In the genomic region with DNA sequence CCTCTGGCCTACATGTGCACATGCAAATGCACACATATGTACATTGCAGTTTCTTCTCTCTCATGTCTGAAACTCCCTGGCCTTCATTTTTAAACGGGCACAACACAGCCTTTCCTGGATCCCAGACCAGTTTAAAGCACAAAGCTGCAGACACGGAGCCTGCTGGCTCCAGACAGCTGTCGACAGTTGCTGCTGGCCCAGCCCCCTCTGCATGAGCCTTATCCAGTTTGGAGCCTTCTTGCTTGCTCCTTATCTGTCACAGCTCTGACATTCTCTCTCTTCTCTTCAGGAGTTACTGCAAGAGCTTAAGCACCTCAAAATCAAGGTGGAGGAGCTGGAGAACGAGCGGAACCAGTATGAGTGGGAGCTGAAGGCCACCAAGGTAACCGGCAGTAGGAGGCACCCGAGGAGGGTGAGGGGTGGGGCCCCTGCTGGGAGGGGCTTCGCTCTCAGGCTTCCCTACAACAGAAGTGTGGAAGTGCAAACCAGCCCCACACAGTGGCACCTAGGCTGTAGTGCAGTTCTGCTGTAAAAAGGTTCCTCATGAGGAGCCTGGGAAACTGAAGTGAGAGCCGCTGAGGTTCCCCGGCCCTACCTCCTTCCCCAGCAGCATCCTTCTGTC, we compare ENCODE assay signal across 8 mouse cellular contexts. TPM values are rescaled to one million over a fixed set of nuclear protein-coding genes. Genes with fewer than 3 reads are reported as not detected.
A peak's percentile ranks its signal among the peaks of the same experiment; 100 is the strongest.
DNase-seq lines count a peak whose midpoint lies in the region; ATAC-seq lines count a peak whose summit lies in the region.

No protein-coding gene starts in this region.

- DNase-seq in WW6 (ENCODE audit: low read depth, low spot score): peak; percentile 61
- DNase-seq in embryo, embryonic 10 days (ENCODE audit: low spot score): peak; percentile 84
- DNase-seq in gastrocnemius, postnatal 25 days: peak; percentile 70
- DNase-seq in left cerebral cortex, adult 8-10 months (ENCODE audit: low spot score in 2 of 2): peak; percentile 55 to 73
- DNase-seq in right cerebral cortex, adult 18-20 months: peak; percentile 80
- DNase-seq in urinary bladder, postnatal 25 days (ENCODE audit: low spot score): peak; percentile 63

- peak; percentile 79 for ATAC-seq in inflammation-experienced regulatory T-cells, adult 6 months
- ATAC-seq in megakaryocyte, adult 5-6 weeks (ENCODE audit: poor library complexity, severe bottlenecking): peak; percentile 79

RNA-seq across cellular contexts. Expression of a gene that starts 49.2 kb away (rescaled TPM):
- under 1 TPM in 1 of 2 experiments, not detected in 1; 0.23 TPM for total RNA-seq in gastrocnemius, postnatal 25 days (2021)
- not detected for polyA plus RNA-seq in inflammation-experienced regulatory T-cells, adult 6 months (2017; shearing (Covaris generic))
- under 1 TPM; 0.11 to 0.63 (median 0.40) TPM for total RNA-seq in left cerebral cortex, adult 8-10 months (2022)
- not detected in 2 replicates for total RNA-seq in megakaryocyte, adult 5-6 weeks (2015)
- not detected in 2 replicates for total RNA-seq in megakaryocyte, adult 5-6 weeks (2017)

Comparison
In these comparisons a context has a peak if more than half of its experiments do, and no peak if none do; other contexts are left out.
1. Peak in every context shown above with its lines: DNase-seq and ATAC-seq.